Comparison of ENCODE assay signal across 8 mouse cellular contexts in the genomic region with DNA sequence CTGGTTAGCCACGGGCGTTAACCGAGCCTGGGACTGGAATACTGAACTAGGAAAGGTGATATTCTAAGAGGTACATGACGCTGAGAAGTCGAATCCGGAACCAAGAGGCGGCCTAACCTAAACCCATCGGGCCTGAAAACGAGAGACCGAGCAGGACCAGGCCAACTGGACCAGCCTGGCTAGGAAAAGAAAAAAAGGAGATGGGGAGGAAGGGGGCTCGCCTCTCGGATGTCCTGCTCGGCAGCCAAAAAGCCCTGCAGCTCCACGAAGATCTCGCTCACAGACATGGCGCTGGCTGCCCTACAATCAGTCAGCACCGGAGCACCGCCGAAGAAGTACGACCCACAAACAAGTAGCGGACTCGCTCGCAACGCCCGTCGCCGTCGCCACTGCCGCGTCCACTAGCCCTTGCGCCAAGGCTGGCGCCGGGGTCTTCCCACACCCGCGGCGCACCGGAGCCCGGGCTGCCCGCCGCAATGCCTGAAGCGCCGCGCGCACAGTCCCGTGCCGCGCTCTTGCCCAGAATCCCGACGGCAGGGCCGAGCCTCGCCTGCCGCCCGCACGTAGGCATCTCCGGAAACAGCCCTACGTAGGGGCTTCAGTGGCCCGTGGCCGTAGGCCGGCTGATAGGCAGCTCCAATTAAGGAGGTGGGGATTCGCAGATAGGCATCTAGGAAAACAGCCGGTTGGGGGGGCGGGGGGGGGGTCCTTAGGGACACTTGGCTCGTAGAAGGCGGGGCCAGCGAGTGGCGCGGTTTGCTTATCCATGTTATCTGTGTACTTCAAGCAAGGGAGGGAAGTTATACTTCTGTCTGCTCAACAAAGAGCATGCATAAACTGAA. TPM values are rescaled to one million over a fixed set of nuclear protein-coding genes. Genes with fewer than 3 reads are reported as not detected.
A peak's percentile ranks its signal among the peaks of the same experiment; 100 is the strongest.
DNase-seq lines count a peak whose midpoint lies in the region; ATAC-seq lines count a peak whose summit lies in the region.

No protein-coding gene starts in this region.

- peak overlapping the region; percentile 88 for H3K9ac ChIP-seq in hindbrain, embryonic 13.5 days

- H3K36me3 ChIP-seq in hindbrain, embryonic 13.5 days = peaks cover 15% of the 10 kb centered on the region

- peak; percentile 92 for DNase-seq in Muller cell, postnatal 12 days (ENCODE audit: inconsistent ontology term)
- peak; percentile 92 for DNase-seq in cerebellum, adult 9-11 months
- peak; percentile 76 to 87 for DNase-seq in frontal cortex, postnatal 10 days (ENCODE audit: low spot score in 2 of 2)
- peak; percentile 82 to 94 for DNase-seq in layer of hippocampus, postnatal 25 days (ENCODE audit: extremely low spot score in 1 of 2, low spot score in 1 of 2)
- peak; percentile 87 for DNase-seq in lung, postnatal 25 days (ENCODE audit: low spot score)
- peak; percentile 93 for DNase-seq in retina, embryonic 14.5 days (ENCODE audit: low spot score)
- peak; percentile 89 for DNase-seq in thymus, postnatal 4 days

- H3K4me1 ChIP-seq in hindbrain, embryonic 13.5 days (replicated peaks) = peaks cover 14% of the 10 kb centered on the region

- WGBS in hindbrain, embryonic 13.5 days = under 1% methylated on average over 67 of the region's 67 CpGs

- H3K4me3 ChIP-seq in hindbrain, embryonic 13.5 days = peak overlapping the region; percentile 89

- peak overlapping the region; percentile 94 for H3K27ac ChIP-seq in hindbrain, embryonic 13.5 days

- peaks cover 9% of the 10 kb centered on the region; the same call in 1 of the 2 replicates for H3K27me3 ChIP-seq in hindbrain, embryonic 13.5 days

- peak; percentile 99 for ATAC-seq in hindbrain, embryonic 13.5 days (ENCODE audit: low FRiP score)

- H3K9me3 ChIP-seq in hindbrain, embryonic 13.5 days = no peaks in the 10 kb centered on the region

- H3K4me2 ChIP-seq in hindbrain, embryonic 13.5 days = peak overlapping the region; percentile 76

RNA-seq across cellular contexts. Expression of gene Tsn, which starts 0.5 kb away (rescaled TPM):
- 465 and 467 TPM in 2 replicates for polyA plus RNA-seq in hindbrain, embryonic 13.5 days (2015; fragmentation: Nextera tagmentation; extraction: Ambion mirVana)
- total RNA-seq in layer of hippocampus, postnatal 25 days (2021) = 100 to 1,000 TPM; 105 to 106 TPM

RNA-seq across cellular contexts. Expression of gene Nifk, which starts 10.6 kb away (rescaled TPM):
- 69.8 and 70.1 TPM in 2 replicates for polyA plus RNA-seq in hindbrain, embryonic 13.5 days (2015; fragmentation: Nextera tagmentation; extraction: Ambion mirVana)
- total RNA-seq in layer of hippocampus, postnatal 25 days (2021) = 10 to 100 TPM; 26.0 to 29.5 TPM

Comparison
In these comparisons a context has a peak if more than half of its experiments do, and no peak if none do; other contexts are left out.
1. Peak in every context shown above with its lines: DNase-seq, ATAC-seq, H3K4me3 ChIP-seq and H3K27ac ChIP-seq.